Mouse (Mus musculus): Measurements from ENCODE around the gene Slc22a14. TPM values are rescaled to one million over a fixed set of nuclear protein-coding genes. Genes with fewer than 3 reads are reported as not detected.

Slc22a14 gene
- total and polyA plus RNA-seq, 3 experiments, result not detected

GRCm38 (mm10) chr9:119179292-119179691 lies 186.1 kb downstream of the Slc22a14 start:
- 0 out of 4 replicates have a peak, but pooled peaks cover 0 to 1% of the 10 kb centered on the region in 2 experiments for H3K27me3 ChIP-seq (ENCODE audit: control insufficient read depth in 1 of 2, insufficient read depth in 2 of 2, low read length in 2 of 2)
- no peak overlapping the region for H3K27ac ChIP-seq (ENCODE audit: control insufficient read depth, low read depth, low read length)
- TF ChIP-seq CHD2 (IDR thresholded peaks at IDR 0.05; ENCODE audit: low read length), result no peak
- no peak for TF ChIP-seq USF2 (IDR thresholded peaks at IDR 0.05; ENCODE audit: borderline replicate concordance in 1 of 2, insufficient read depth in 1 of 2, low read depth in 1 of 2, low read length in 2 of 2)
- TF ChIP-seq CHD1 (IDR thresholded peaks at IDR 0.05; ENCODE audit: low read depth, low read length), result no peak
- TF ChIP-seq MAZ (IDR thresholded peaks at IDR 0.05; ENCODE audit: low read depth, low read length), result peak; percentile 38; the same call in 1 of the 2 replicates
- TF ChIP-seq MEF2A (IDR thresholded peaks at IDR 0.05; ENCODE audit: extremely low read depth, insufficient replicate concordance, low read depth, low read length, poor library complexity, severe bottlenecking), result no peak
- no peak for TF ChIP-seq ZKSCAN1 (IDR thresholded peaks at IDR 0.05; ENCODE audit: low read depth, low read length)
- no peak for TF ChIP-seq NELFE (IDR thresholded peaks at IDR 0.05; ENCODE audit: low read depth, low read length)
- no peak for TF ChIP-seq POLR2A (IDR thresholded peaks at IDR 0.05; ENCODE audit: control insufficient read depth in 1 of 2, insufficient read depth in 1 of 2, low read depth in 1 of 2, low read length in 2 of 2, poor library complexity in 1 of 2)
- TF ChIP-seq MYB (IDR thresholded peaks at IDR 0.05; ENCODE audit: low read depth, low read length), result no peak
- no peak for TF ChIP-seq MAX (IDR thresholded peaks at IDR 0.05; ENCODE audit: low read length)
- 0 out of 2 replicates have a peak, but pooled peaks have one; percentile 15 for TF ChIP-seq ELF1 (IDR thresholded peaks at IDR 0.05; ENCODE audit: low read depth, low read length)
- TF ChIP-seq EP300 (IDR thresholded peaks at IDR 0.05; ENCODE audit: low read depth in 1 of 2, low read length in 2 of 2), result peak; percentile 47 to 54
- TF ChIP-seq TBP (IDR thresholded peaks at IDR 0.05; ENCODE audit: low read depth, low read length), result 0 out of 2 replicates have a peak, but pooled peaks have one; percentile 39
- no peak for TF ChIP-seq ZMIZ1 (IDR thresholded peaks at IDR 0.05; ENCODE audit: low read depth, low read length)
- TF ChIP-seq RAD21 (IDR thresholded peaks at IDR 0.05; ENCODE audit: low read depth, low read length), result no peak
- peak; percentile 43; the same call in 1 of the 2 replicates for TF ChIP-seq TCF12 (IDR thresholded peaks at IDR 0.05; ENCODE audit: low read depth, low read length)
- TF ChIP-seq JUND (IDR thresholded peaks at IDR 0.05; ENCODE audit: low read depth, low read length), result no peak
- no peak for TF ChIP-seq MYC (IDR thresholded peaks at IDR 0.05; ENCODE audit: low read depth, low read length)
- peak; percentile 31; the same call in 1 of the 2 replicates for TF ChIP-seq SMC3 (IDR thresholded peaks at IDR 0.05; ENCODE audit: low read depth, low read length)
- no peak for TF ChIP-seq MAFK (IDR thresholded peaks at IDR 0.05; ENCODE audit: borderline replicate concordance, low read depth, low read length)
- TF ChIP-seq UBTF (IDR thresholded peaks at IDR 0.05; ENCODE audit: borderline replicate concordance, insufficient read depth, low read depth, low read length), result no peak
- no peak for TF ChIP-seq NRF1 (IDR thresholded peaks at IDR 0.05; ENCODE audit: insufficient read depth, low read depth, low read length, poor library complexity, severe bottlenecking)
- TF ChIP-seq SIN3A (IDR thresholded peaks at IDR 0.05; ENCODE audit: low read length), result peak; percentile 30; the same call in 1 of the 2 replicates
- no peak for TF ChIP-seq ZC3H11A (IDR thresholded peaks at IDR 0.05; ENCODE audit: low read depth, low read length)
- TF ChIP-seq POLR2AphosphoS2 (IDR thresholded peaks at IDR 0.05; ENCODE audit: low read length), result no peak
- TF ChIP-seq GATA1 (IDR thresholded peaks at IDR 0.05; ENCODE audit: low read depth, low read length), result peak; percentile 64
- TF ChIP-seq GABPA (IDR thresholded peaks at IDR 0.05; ENCODE audit: low read depth, low read length), result no peak
- no peak for TF ChIP-seq TAL1 (IDR thresholded peaks at IDR 0.05; ENCODE audit: low read length)
- TF ChIP-seq CTCF (IDR thresholded peaks at IDR 0.05 in 2 of 3, conservative IDR thresholded peaks at IDR 0.05 in 1 of 3; ENCODE audit: control insufficient read depth in 1 of 3, insufficient read depth in 1 of 3, low read depth in 2 of 3, low read length in 3 of 3, poor library complexity in 1 of 3, severe bottlenecking in 1 of 3), result no peak; a peak in 1 of 6 replicates
- DNase-seq (ENCODE audit: low read depth, low spot score), result peak; percentile 86
- H3K9me3 ChIP-seq (replicated peaks; ENCODE audit: insufficient read depth, low read length), result no peaks in the 10 kb centered on the region
- H3K36me3 ChIP-seq (ENCODE audit: control insufficient read depth in 1 of 2, insufficient read depth in 2 of 2, low read length in 2 of 2), result no peaks in the 10 kb centered on the region
- peaks cover 0 to 11% of the 10 kb centered on the region in 2 experiments; a peak in 2 of 4 replicates for H3K4me1 ChIP-seq (ENCODE audit: control insufficient read depth in 1 of 2, insufficient read depth in 2 of 2, low read length in 2 of 2)
- H3K79me2 ChIP-seq (ENCODE audit: control insufficient read depth, insufficient read depth, low read length, poor library complexity), result no peaks in the 10 kb centered on the region
- no peak overlapping the region for H3K4me3 ChIP-seq (ENCODE audit: control insufficient read depth in 1 of 2, insufficient read depth in 1 of 2, low read depth in 2 of 2, low read length in 2 of 2)
- no peak overlapping the region for H3K9ac ChIP-seq (ENCODE audit: control insufficient read depth, low read depth, low read length, poor library complexity, severe bottlenecking)
